Mouse (Mus musculus) megakaryocyte, embryonic 14.5 days (primary cell): ENCODE data around the gene Mrpl47.
"Not testable (repeated sequence)": the region's sequence is repeated elsewhere in the genome, so short reads cannot be mapped to it uniquely, and the experiment has no call there.

ENCODE experiments used
- FLI1 ChIP-seq: IDR thresholded peaks from 2 replicates; pipeline ENCODE4 v1.6.1; 2012; ENCODE audit warnings: low read length, inconsistent platforms, mixed read lengths
- GATA1 ChIP-seq: IDR thresholded peaks from 3 replicates; pipeline ENCODE4 v1.6.1; 2012; ENCODE audit warnings: mixed read lengths, low read length, inconsistent platforms, borderline replicate concordance

- TF ChIP-seq GATA1, FLI1: not testable (repeated sequence)
Observed at GRCm38 (mm10) chr3:32705647-32706348, 31.6 kb downstream of the Mrpl47 start, which contains the start of gene Actl6a.
